Mouse (Mus musculus) liver, embryonic 14.5 days (tissue): Measurements from ENCODE around the gene Wwc1.

Source experiments
- CTCF ChIP-seq: IDR thresholded peaks from 2 replicates; pipeline ENCODE4 v1.5.1; 2016; ENCODE audit warnings: antibody characterized with exemption, low read depth, control low read depth
- EP300 ChIP-seq: IDR thresholded peaks from 2 replicates; pipeline ENCODE4 v1.6.1; 2016; ENCODE audit warnings: antibody characterized with exemption, low read depth

DNA sequence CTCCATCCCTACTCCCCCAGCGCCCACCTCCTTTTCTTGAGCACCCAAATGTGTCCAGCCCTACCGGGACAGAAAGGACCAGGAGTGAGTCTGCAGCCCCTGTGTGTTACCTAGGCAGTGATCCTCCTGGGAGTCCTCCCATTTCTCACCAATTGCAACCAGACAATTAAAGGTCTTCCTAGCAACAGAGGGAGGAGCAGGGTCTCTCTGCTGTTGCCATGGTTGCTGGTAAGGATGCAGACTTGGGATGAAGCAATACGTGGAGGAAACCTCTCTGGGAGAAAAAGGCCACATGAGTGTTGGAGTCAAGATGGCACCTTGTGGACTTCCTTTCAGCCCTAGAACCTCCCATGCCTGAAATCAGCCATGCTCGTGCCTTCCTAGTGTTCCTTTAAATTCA is 19.7 kb upstream of the Wwc1 start:
- TF ChIP-seq CTCF (no peak), EP300 (no peak)
